Mouse (Mus musculus) kidney, embryonic 14.5 days (tissue): Measurements from ENCODE around the gene Zbtb20. TPM values are rescaled to one million over a fixed set of nuclear protein-coding genes. Genes with fewer than 3 reads are reported as not detected.

Experiments
- ATAC-seq: fragments of 200-750 bp; cut with Nextera tagmentation; 2 replicates; pipeline ENCODE4 v1.8.0; 2017; ENCODE audit warnings: moderate number of reproducible peaks, mild to moderate bottlenecking, moderate TSS enrichment, moderate library complexity; ENCODE audit not compliant: low FRiP score, low TSS enrichment
- H3K27ac ChIP-seq: fragments of 300-500 bp; sonication (generic); 2 replicates; pipeline ENCODE4 v1.5.1; 2014; ENCODE audit warnings: low read depth, mild to moderate bottlenecking, low read length, moderate library complexity, mixed read lengths
- H3K27me3 ChIP-seq: fragments of 300-500 bp; sonication (generic); 2 replicates; pipeline ENCODE4 v1.6.1; 2014; ENCODE audit warnings: mild to moderate bottlenecking, low read length; ENCODE audit not compliant: control insufficient read depth, insufficient read depth
- H3K36me3 ChIP-seq: fragments of 300-500 bp; sonication (generic); 2 replicates; pipeline ENCODE4 v1.6.1; 2014; ENCODE audit warnings: low read length, mixed read lengths; ENCODE audit not compliant: control insufficient read depth, insufficient read depth
- H3K4me1 ChIP-seq: fragments of 300-500 bp; sonication (generic); 2 replicates; pipeline ENCODE4 v1.6.1; 2014; ENCODE audit warnings: low read length, mixed read lengths; ENCODE audit not compliant: control insufficient read depth, insufficient read depth
- H3K4me2 ChIP-seq: fragments of 300-500 bp; sonication (generic); replicated peaks from 2 replicates; pipeline ENCODE4 v1.6.1; 2014; ENCODE audit warnings: low read depth, mild to moderate bottlenecking, low read length
- H3K4me3 ChIP-seq: fragments of 300-500 bp; sonication (generic); 2 replicates; pipeline ENCODE4 v1.5.1; 2014; ENCODE audit warnings: mild to moderate bottlenecking, low read length
- H3K9ac ChIP-seq: fragments of 300-500 bp; sonication (generic); 2 replicates; pipeline ENCODE4 v1.6.1; 2014; ENCODE audit warnings: low read depth, mild to moderate bottlenecking, low read length, moderate library complexity
- H3K9me3 ChIP-seq: fragments of 300-500 bp; sonication (generic); 2 replicates; pipeline ENCODE4 v1.6.1; 2016; ENCODE audit warnings: low read length; ENCODE audit not compliant: control insufficient read depth
- WGBS: fragments of 180-500 bp; shearing (Covaris S2); extraction: QIAGEN DNeasy Blood & Tissue Kit; methylation state at CpG from one replicate; pipeline ENCODE4 v1.1.7; 2014; 5-methylcytosine and 5-hydroxymethylcytosine counted together
- polyA plus RNA-seq: library from polyadenylated mRNA; unstranded; fragments of >200 nt; fragmentation: Nextera tagmentation; extraction: Ambion mirVana; gene quantifications from 2 replicates; pipeline ENCODE4 v1.2.1, GENCODE M21; 2014

Zbtb20 gene
- polyA plus RNA-seq, 1 experiment from 2014 or later: 43.3 TPM

DNA sequence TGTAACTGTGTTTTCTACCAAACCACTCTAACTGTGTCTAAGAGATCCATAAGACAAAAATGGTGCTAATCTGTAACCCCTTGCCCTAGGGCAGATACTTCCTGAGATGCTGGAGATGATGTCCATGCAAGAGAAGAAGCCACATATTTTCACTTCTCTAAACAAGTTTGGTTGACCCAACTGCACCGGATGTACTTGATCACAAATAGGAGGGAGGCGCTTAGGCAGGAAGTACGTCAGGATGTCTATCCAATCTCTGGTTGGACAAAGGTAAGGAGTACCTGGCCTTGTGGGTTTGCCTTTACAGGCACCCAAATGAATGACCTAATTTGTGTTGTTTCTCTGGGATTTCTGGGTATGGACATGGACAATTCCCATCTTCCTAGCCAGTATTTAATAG is 792.6 kb downstream of the Zbtb20 start:
- no peaks in the 10 kb centered on the region for H3K9me3 ChIP-seq
- 96% methylated on average over 3 of the region's 3 CpGs for WGBS
- H3K4me2 ChIP-seq: no peak overlapping the region
- ATAC-seq: no peak
- no peak overlapping the region for H3K9ac ChIP-seq
- no peak overlapping the region for H3K27ac ChIP-seq
- H3K4me3 ChIP-seq: no peak overlapping the region
- no peaks in the 10 kb centered on the region for H3K36me3 ChIP-seq
- 0 out of 2 replicates have a peak, but pooled peaks cover 2% of the 10 kb centered on the region for H3K4me1 ChIP-seq
- H3K27me3 ChIP-seq: no peaks in the 10 kb centered on the region

DNA sequence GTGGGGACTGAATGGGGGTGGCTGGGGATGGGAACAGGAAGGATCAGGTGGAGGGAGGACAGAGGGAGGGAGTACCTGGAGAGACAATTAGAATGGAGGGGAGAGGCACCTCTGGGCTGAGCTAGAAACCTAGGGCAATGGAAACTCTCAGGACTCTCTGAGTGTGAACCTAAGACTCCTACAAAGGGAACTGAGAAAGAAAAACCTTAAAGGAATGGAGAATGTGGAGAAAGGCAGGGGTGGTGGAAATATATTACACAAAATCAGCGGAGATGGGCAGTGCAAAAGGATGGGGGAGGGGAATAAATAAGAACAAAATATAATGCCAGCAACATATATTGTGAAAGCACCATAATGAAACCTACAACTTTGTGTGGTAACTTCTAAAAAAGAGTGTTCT is 796.3 kb downstream of the Zbtb20 start:
- no peaks in the 10 kb centered on the region for H3K9me3 ChIP-seq
- no peaks in the 10 kb centered on the region for H3K36me3 ChIP-seq
- no peak overlapping the region for H3K27ac ChIP-seq
- no peak overlapping the region for H3K4me2 ChIP-seq
- no peak overlapping the region for H3K4me3 ChIP-seq
- no peaks in the 10 kb centered on the region for H3K27me3 ChIP-seq
- WGBS: 100% methylated on average over 1 of the region's 1 CpGs
- H3K9ac ChIP-seq: no peak overlapping the region
- ATAC-seq: no peak
- H3K4me1 ChIP-seq: no peaks in the 10 kb centered on the region

DNA sequence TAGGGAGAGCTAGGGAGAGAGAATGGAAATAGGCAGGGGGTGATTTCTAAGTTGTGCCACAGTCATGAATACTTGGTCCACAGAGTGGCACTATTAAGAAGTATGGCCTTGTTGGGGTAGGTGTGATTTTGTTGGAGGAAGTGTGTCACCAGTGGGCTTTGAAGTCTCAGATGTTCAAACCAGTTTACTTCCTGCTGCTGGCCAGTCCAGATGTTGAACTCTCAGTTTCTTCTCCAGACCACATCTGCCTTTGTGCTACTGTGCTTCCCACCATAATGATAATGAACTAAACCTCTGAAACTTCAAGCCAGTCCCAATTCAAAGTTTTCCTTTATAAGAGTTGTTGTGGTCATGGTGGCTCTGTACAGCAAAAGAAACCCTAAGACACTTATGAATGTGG is 797.0 kb downstream of the Zbtb20 start:
- Histone ChIP-seq H3K27me3 (no peaks in the 10 kb centered on the region), H3K9ac (no peak overlapping the region), H3K9me3 (no peaks in the 10 kb centered on the region), H3K4me3 (no peak overlapping the region), H3K4me1 (no peaks in the 10 kb centered on the region), H3K27ac (no peak overlapping the region), H3K36me3 (no peaks in the 10 kb centered on the region), H3K4me2 (no peak overlapping the region)
- ATAC-seq: no peak

DNA sequence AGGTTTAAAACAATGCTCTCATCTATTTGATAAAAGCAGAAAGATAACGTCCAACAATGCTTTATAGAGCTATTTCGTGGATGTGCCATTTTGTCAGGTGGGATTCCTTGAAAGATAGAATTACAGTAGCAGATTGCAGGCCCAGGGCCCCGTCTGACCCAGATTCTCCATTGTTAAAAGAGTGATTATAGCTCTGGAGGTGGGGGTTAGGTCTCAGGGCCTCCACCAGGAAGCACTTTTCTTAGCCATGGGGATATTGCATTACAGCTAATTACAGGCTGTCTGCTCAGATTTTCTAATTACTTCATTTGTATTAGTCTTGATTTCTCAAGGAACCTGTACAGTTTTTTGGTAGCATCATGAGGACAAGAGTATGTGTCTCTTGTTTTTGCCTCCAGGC is 798.7 kb downstream of the Zbtb20 start:
- Histone ChIP-seq H3K4me1 (no peaks in the 10 kb centered on the region), H3K4me2 (no peak overlapping the region), H3K36me3 (no peaks in the 10 kb centered on the region), H3K27me3 (no peaks in the 10 kb centered on the region), H3K9ac (no peak overlapping the region), H3K27ac (no peak overlapping the region), H3K9me3 (no peaks in the 10 kb centered on the region), H3K4me3 (no peak overlapping the region)
- 61% methylated on average over 3 of the region's 3 CpGs for whole genome bisulfite sequencing
- no peak for ATAC-seq

DNA sequence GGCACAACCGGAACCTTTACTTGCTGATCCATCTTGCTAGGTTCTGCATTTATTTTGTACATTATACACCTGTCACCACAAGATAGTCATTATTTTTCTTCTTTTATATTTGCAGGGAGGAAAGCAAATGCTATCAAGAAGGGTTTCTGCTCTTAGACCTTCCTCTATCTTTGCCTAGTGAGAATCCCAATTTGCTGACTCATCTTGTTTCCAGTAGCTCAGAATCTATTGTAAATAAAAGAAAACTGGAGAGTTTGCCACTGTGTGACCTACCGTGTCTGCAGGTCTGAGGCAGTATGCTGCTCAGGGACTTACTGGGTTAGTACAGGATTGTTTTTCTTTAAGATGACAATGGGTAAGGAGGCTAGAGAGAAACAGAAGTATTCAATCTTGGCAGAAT is 812.3 kb downstream of the Zbtb20 start:
- H3K27me3 ChIP-seq: no peaks in the 10 kb centered on the region
- no peaks in the 10 kb centered on the region for H3K9me3 ChIP-seq
- H3K27ac ChIP-seq: no peak overlapping the region
- H3K4me2 ChIP-seq: no peak overlapping the region
- WGBS: 80% methylated on average over 2 of the region's 2 CpGs
- no peaks in the 10 kb centered on the region for H3K36me3 ChIP-seq
- no peak overlapping the region for H3K9ac ChIP-seq
- H3K4me3 ChIP-seq: no peak overlapping the region
- ATAC-seq: no peak
- no peaks in the 10 kb centered on the region for H3K4me1 ChIP-seq

DNA sequence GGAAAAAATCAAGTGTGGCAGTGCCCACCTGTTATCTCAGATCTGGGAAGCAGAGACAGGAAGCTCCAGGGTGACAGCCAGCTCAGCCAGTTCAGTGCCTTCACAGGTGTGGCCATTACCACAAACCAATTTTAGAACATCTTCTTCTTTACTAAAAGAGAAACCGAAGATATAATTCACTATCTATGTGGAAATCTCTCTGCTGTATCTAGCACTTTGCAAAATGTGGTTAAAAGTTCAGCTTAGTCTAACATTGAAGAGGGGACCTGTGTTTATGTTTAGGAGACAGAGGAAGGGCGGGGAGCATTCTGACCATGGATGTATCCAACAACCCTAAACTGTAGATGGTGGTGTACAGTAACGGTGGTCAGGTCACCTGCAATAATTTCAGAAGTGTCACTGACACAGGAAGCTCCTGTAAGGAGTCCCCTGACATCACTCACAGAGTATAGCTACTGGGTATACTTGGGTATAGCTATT is 814.6 kb downstream of the Zbtb20 start:
- no peak for ATAC-seq
- H3K9me3 ChIP-seq: no peaks in the 10 kb centered on the region
- no peak overlapping the region for H3K4me3 ChIP-seq
- WGBS: 90% methylated on average over 3 of the region's 3 CpGs
- H3K4me2 ChIP-seq: no peak overlapping the region
- H3K27ac ChIP-seq: no peak overlapping the region
- H3K9ac ChIP-seq: no peak overlapping the region
- H3K4me1 ChIP-seq: no peaks in the 10 kb centered on the region
- no peaks in the 10 kb centered on the region for H3K36me3 ChIP-seq
- H3K27me3 ChIP-seq: no peaks in the 10 kb centered on the region

DNA sequence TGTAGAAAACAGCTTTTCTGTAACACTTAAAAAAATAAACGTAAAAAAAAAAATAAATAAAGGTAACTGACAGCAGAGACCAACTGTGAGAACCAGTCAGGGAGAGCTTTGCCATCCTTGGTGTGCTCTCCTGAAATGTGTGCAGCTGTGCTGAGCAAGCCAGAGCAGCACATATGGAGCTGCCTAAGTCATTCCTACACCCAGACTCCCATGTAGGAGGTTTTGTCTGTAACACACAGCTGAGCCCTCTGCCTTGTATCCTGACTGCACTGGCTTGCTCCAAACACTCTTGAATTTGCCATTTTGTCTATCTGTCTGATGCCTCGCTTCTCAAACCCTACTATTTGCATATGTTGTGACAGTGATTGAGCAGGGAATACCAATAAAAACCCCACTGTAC is 815.2 kb downstream of the Zbtb20 start:
- WGBS: 86% methylated on average over 2 of the region's 2 CpGs
- Histone ChIP-seq H3K9ac (no peak overlapping the region), H3K4me1 (no peaks in the 10 kb centered on the region), H3K27me3 (no peaks in the 10 kb centered on the region), H3K36me3 (no peaks in the 10 kb centered on the region), H3K9me3 (no peaks in the 10 kb centered on the region), H3K4me3 (no peak overlapping the region), H3K4me2 (no peak overlapping the region), H3K27ac (no peak overlapping the region)
- ATAC-seq: no peak

DNA sequence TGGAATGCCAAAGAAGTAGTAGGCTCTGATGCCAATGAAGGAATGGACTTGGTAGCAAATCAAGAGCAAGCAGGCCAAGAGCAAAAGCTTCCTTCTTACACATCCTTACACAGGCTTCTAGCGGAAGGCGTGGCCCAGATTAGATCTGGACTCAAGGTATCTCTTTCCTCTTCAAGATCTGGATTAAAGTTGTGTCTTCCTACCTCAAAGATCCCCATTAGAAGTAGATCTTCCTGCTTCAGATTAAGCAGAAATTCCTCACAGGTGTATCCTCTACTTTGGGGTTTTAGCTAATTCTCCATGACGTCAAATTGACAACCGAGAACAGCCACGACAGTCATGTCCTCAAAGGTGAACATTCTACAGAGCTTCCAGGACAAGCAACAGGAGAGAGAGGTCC is 816.1 kb downstream of the Zbtb20 start:
- no peak for ATAC-seq
- H3K4me3 ChIP-seq: no peak overlapping the region
- no peaks in the 10 kb centered on the region for H3K9me3 ChIP-seq
- no peak overlapping the region for H3K9ac ChIP-seq
- no peaks in the 10 kb centered on the region for H3K36me3 ChIP-seq
- 95% methylated on average over 5 of the region's 5 CpGs for WGBS
- no peak overlapping the region for H3K27ac ChIP-seq
- no peak overlapping the region for H3K4me2 ChIP-seq
- H3K4me1 ChIP-seq: no peaks in the 10 kb centered on the region
- no peaks in the 10 kb centered on the region for H3K27me3 ChIP-seq
